Mouse (Mus musculus) mouse trophoblast stem cell (cell line): ENCODE data around the gene Slc9a8.

Experiments
- in situ Hi-C, 2 experiments: fragments of 300-500 bp; cut with MseI, MboI; formaldehyde crosslinking; loops; 2 replicates in 1 of 2; 3 replicates in 1 of 2; pipeline ENCODE4 v1.15.1; 2025

Gene Slc9a8

GRCm38 (mm10) chr2:167449331-167450275 is 28.1 kb downstream of the Slc9a8 start:
- in situ Hi-C loops: no loop called here

- in situ Hi-C loops: no loop called here
Observed at GRCm38 (mm10) chr2:167450647-167451046, 29.1 kb downstream of the Slc9a8 start.

- in situ Hi-C loops: no loop called here
Observed at GRCm38 (mm10) chr2:167453814-167454213, 32.3 kb downstream of the Slc9a8 start.

- in situ Hi-C loops: no loop called here
Observed at GRCm38 (mm10) chr2:167456361-167457020, 35.0 kb downstream of the Slc9a8 start.

- in situ Hi-C loops: no loop called here
Observed at GRCm38 (mm10) chr2:167457213-167457612, 35.7 kb downstream of the Slc9a8 start.

GRCm38 (mm10) chr2:167458548-167458947 is 37.0 kb downstream of the Slc9a8 start:
- in situ Hi-C loops: no loop called here

- in situ Hi-C loops: no loop called here
Observed at GRCm38 (mm10) chr2:167459071-167459865, 37.8 kb downstream of the Slc9a8 start.

GRCm38 (mm10) chr2:167462954-167463353 is 41.4 kb downstream of the Slc9a8 start:
- in situ Hi-C loops: no loop called here

GRCm38 (mm10) chr2:167463802-167464201 is 42.3 kb downstream of the Slc9a8 start:
- in situ Hi-C loops: no loop called here

- in situ Hi-C loops: no loop called here
Observed at GRCm38 (mm10) chr2:167465951-167466350, 44.4 kb downstream of the Slc9a8 start.

GRCm38 (mm10) chr2:167467214-167467613 is 45.7 kb downstream of the Slc9a8 start:
- in situ Hi-C loops: no loop called here

- in situ Hi-C loops: no loop called here
Observed at GRCm38 (mm10) chr2:167468444-167468843, 46.9 kb downstream of the Slc9a8 start.

GRCm38 (mm10) chr2:167470611-167471010 is 49.1 kb downstream of the Slc9a8 start:
- in situ Hi-C loops: no loop called here

- in situ Hi-C loops: no loop called here
Observed at GRCm38 (mm10) chr2:167471585-167471984, 50.1 kb downstream of the Slc9a8 start.

- in situ Hi-C loops: no loop called here
Observed at GRCm38 (mm10) chr2:167474218-167474617, 52.7 kb downstream of the Slc9a8 start.

- in situ Hi-C loops: no loop called here
Observed at GRCm38 (mm10) chr2:167475596-167475995, 54.1 kb downstream of the Slc9a8 start.

GRCm38 (mm10) chr2:167476200-167476688 is 54.7 kb downstream of the Slc9a8 start:
- in situ Hi-C loops: no loop called here

GRCm38 (mm10) chr2:167476762-167477161 is 55.2 kb downstream of the Slc9a8 start:
- in situ Hi-C loops: no loop called here

GRCm38 (mm10) chr2:167478128-167478527 is 56.6 kb downstream of the Slc9a8 start:
- in situ Hi-C loops: no loop called here

- in situ Hi-C loops: no loop called here
Observed at GRCm38 (mm10) chr2:167479501-167479900, 58.0 kb downstream of the Slc9a8 start.

- in situ Hi-C loops: no loop called here
Observed at GRCm38 (mm10) chr2:167482681-167483080, 61.2 kb downstream of the Slc9a8 start.
